Mouse (Mus musculus) CD4-positive helper T cell, adult 2 months (primary cell): ENCODE data around the gene Copa.

Experiments
- DNase-seq: peaks from one replicate; pipeline ENCODE4 v3.0.0-alpha.2; 2012; ENCODE audit warnings: low read depth, missing footprints, low spot score

Copa gene

GRCm38 (mm10) chr1:172140825-172141224 is 58.5 kb downstream of the Copa start:
- DNase-seq = no peak

GRCm38 (mm10) chr1:172141529-172141928 is 59.2 kb downstream of the Copa start:
- DNase-seq = no peak

GRCm38 (mm10) chr1:172143570-172143969 is 61.2 kb downstream of the Copa start:
- peak; percentile 79 for DNase-seq

GRCm38 (mm10) chr1:172147835-172148278 is 65.5 kb downstream of the Copa start, which contains the start of gene Dcaf8:
Dcaf8 (plus strand) TSS chr1:172148084.
- peak; percentile 98 for DNase-seq

DNA sequence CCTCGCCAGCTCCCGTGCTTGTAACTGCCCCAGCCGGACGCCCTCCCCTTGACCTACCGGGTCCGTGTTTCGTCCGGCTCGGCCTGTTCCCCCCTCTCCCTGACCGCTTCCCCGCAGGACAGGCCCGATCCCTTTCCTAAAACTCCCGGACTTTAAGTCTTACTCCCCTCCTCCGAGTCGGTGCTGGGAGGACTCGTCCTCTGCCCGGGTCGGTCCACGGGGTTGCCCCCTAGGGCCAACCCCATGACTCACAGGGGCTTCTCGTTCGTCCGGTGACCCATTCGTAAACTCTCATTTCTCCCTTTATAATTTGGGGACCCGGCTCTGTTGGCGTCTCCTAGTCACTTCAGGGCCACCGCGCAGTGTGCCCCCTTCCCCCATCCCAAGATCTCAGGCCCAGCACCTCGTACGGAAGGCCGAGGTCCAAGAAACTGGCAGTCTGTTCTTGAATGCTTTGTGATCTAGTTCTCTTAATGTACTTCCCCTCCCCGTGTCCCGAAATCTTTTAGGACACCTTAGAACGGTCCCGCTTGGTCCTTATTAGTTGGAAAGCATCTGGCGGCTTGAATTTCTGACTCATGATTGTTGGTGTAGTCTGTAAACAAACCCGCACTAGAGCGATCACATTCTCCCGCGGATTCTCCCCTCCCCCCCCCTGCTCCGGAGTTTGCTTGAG is 66.1 kb downstream of the Copa start:
- DNase-seq = peak; percentile 65

- no peak for DNase-seq
These were observed 66.9 kb downstream of the Copa start for GRCm38 (mm10) chr1:172148955-172149815.

DNA sequence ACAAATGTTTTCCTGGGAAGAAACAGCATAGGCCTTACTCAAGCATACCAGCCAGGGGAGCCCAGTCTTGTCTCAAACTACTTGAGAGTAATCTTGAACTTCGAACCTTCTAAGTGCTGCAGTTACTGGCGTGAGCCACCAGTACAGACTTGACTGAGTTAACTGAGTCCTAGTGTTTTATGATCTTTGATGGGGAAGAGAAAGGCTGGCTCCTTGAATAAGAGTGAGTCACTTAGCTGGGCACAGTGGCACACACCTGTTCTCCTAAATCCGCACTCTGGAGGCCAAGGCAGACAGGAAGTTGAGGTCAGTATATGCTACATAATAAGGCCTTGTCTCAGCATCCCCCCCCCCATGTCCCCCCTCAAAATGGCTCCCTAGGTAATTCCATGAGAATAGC is 72.2 kb downstream of the Copa start:
- DNase-seq = no peak

GRCm38 (mm10) chr1:172155518-172155917 is 73.2 kb downstream of the Copa start:
- DNase-seq = no peak

DNA sequence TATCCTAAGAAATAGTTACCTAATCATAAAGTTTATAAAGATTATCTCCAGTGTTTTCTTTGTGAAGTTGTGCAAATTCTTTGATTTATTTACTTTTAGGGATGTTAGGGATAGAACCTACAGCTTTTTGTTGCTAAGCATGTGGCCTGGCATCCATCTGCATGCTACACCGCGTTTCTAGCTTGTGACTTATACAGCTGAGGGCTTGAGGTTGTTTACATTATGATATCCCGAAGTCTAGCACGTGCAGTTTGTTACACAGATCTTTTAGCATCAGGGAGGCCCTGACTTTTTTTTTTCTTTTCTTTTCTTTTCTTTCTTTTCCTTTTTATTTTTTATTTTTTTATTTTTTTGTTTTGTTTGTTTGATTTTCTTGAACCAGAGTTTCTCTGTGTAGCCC is 77.6 kb downstream of the Copa start:
- no peak for DNase-seq

DNA sequence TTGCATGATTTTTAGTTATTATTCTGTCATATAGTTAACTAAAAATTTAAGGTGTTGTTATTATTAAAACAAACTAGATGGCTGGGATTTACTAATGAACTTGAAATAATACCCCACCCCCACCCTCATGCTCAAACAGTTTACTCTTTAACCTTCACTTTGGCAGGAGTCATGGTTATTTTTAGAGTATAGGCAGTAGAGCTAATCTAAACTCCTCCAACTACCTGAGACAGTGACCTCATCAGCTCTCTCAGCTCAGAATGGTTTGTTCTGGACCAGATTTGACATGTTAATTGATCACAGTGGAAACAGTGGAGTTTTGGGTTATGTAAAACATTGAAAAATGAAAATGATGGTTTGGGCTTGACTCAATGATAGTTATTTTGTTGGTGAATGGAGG is 78.2 kb downstream of the Copa start:
- no peak for DNase-seq

DNA sequence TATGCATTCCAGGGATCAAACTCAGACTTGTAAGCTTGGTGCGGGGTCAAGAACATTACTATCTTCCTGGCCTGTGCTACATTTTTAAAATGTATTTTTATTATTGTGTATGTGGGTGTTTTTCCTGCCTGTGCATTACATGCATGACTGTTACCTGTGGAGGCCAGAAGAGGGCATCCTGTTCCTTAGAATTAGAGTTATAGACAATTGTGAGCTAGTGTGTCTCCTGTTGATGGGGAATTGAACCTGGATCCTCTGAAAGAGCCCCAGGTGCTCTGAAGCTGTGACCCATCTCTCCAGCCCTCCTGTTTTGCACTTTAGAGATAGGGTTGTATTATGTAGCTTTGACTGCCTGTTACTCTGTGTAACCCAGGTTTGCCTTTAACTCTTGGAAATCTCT is 79.7 kb downstream of the Copa start:
- peak; percentile 59 for DNase-seq

DNA sequence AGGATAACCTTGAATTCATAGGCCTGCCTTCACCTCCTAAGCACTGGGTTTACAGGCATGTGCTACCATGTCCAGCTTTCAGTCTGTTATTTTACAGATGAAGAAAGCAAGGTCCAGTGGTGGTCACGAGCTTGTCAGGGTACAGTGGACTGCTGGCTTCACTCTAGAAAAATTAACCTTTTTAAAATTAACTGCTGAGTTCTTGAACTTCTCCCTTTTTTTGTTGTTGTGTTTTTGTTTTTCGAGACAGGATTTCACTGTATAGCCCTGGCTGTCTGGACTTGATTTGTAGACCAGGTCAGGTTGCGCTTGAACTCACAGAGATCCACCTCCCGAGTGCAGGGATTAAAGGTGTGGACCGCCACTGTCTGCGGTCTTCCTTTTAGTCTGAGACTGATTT is 80.6 kb downstream of the Copa start:
- no peak for DNase-seq

- no peak for DNase-seq
These were observed 85.6 kb downstream of the Copa start for GRCm38 (mm10) chr1:172167911-172168310.

- DNase-seq = no peak
These were observed 87.5 kb downstream of the Copa start for GRCm38 (mm10) chr1:172169809-172170208.
